Mouse (Mus musculus): ENCODE measurements around the gene Spsb3.

Spsb3 gene

DNA sequence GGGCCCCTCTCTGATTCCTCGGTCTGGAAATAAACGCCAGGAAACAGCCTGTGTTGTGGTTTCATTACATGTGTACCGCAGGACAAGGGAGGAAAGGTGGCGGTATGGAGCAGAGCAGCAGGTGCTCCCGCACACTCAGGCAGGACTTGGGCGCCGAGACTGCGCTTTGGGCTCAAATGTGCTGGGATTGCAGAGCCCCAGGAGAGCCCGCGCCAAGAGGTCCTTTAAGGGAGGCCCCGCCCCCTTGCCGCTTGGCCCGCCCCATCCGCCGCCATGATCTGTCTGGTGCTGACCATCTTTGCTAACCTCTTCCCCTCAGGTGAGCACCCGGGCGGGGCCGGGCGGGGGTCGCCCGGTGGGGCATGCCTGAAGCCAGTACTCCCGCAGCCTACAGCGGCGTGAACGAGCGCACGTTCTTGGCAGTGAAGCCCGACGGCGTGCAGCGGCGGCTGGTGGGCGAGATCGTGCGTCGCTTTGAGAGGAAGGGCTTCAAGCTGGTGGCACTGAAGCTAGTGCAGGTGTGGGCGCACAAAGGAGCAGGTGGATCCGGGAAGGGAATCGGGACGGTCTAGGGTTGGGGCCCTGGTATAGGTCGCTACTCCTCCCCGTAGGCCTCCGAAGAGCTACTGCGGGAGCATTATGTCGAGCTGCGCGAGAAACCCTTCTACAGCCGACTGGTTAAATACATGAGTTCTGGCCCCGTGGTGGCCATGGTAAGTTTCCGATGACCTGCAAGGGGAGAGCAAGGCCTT lies 10.0 kb downstream of the Spsb3 start, which contains the start of gene Nme3:
Nme3 (plus strand) TSS at position 260 of the 752 bp plus-strand sequence.
- DNase-seq (ENCODE audit: low spot score in 2 of 2): peak; percentile 65 to 71

DNA sequence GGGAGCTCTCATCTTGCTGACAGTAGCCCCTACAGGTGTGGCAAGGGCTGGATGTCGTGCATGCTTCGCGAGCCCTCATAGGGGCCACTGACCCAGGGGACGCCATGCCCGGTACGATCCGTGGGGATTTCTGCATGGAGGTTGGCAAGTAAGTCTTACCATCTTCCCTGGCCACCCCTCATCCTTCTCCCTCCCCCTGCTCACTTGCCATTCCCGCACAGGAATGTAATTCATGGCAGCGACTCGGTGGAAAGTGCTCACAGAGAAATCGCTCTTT lies 10.5 kb downstream of the Spsb3 start:
- no peak for DNase-seq (ENCODE audit: low spot score in 2 of 2)

GRCm38 (mm10) chr17:24897600-24897999 lies 11.2 kb downstream of the Spsb3 start:
- no peak for DNase-seq (ENCODE audit: low spot score in 2 of 2)

- no peak for DNase-seq (ENCODE audit: low spot score in 2 of 2)
These were observed 11.8 kb downstream of the Spsb3 start for GRCm38 (mm10) chr17:24898041-24898854.

DNA sequence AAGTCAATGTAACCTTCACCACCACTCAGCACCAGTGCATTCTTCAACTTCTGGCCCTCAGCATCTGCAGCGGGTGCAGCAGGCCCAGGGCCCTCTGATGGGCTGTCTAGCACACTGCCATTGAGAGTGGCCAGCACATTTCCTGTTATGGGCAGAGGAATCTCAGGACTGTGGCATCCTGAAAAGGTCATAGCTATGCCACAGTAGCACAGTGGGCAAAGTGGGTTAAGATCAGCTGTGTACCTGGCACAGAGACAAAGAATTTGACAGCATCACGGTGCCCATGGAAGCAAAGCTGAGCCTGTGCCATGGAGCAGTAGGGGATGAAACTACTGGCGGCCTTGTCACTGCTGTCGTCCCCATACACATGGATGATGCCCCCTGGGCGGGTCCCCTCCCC lies 12.7 kb downstream of the Spsb3 start:
- DNase-seq (ENCODE audit: low spot score in 2 of 2): peak; percentile 70 to 71

DNA sequence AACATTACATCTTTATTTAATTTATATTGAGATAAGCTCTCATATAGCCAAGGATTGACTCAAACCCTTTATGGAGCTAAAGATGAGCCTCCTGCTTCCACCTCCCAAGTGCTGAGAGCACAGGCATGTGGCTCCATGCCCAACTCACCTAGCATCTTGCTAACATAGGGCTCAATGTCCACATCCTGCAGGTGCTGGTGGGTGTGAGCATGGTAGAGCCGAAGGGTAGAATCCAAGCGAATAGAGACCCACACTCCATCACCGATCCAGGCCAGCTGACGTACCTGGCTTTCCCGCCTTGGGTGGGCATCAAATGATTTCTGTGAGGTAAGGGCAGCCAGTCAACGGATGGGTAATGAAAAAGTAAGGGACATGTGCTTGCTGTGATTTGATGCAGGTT lies 13.6 kb downstream of the Spsb3 start:
- DNase-seq (ENCODE audit: low spot score in 2 of 2): no peak

GRCm38 (mm10) chr17:24902124-24902523 lies 15.7 kb downstream of the Spsb3 start:
- DNase-seq (ENCODE audit: low spot score in 2 of 2): no peak

DNA sequence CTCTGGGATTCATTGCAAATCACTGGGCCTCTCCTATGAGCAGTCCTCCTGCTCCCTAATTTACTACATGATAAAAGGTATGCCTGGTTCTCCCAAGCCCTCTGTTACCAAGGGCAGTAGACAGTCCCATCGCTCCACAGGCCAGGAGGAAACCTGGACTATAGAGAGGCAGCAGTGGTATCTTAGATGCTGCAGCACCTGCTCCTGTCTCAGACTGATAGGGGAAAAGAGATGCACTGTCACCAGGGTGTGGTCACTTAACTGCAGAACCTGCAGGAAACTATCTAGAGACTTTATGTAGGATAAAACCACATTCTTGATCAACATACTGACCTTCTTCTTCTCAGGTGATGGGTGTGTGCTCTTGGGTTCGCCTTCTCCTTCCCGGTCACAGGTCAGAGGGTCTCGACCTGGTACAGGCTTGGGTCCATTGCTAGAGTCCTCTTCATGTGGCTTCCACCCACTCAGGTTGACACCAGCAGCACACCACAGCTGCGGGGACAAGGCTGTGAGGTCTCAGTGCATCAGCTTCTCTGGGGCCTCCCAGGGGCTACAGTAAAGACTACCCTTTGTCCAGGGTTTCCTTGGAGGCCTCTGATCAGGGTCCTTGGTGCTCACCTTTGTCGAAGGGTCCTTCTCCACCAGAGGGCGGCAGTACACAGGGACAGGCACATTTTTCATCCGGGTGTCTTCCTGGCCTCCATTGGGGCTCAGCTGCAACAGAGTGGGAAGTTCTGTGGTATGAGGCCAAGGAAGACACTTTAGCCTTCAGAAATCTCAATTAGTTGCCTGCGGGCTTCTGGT lies 16.4 kb downstream of the Spsb3 start:
- DNase-seq (ENCODE audit: low spot score in 2 of 2): no peak

DNA sequence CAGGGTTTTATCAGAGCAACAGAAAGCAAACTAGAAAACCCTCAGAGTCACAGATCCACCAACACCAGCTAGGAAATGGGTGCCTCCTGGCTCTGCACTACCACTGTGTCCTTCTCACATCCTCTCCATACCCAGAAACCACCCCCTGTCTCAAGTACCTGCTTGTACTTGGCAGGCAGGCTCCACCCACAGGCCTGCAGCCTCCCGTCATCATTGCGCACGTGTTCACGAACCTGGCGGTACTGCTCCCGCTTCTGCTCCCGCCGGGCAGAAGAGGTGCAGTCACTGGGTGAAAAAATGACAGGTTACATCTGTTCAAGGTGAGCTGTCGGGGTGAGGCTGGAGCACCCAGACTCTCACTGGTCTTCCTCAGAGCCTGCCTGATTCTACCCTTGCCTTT lies 17.3 kb downstream of the Spsb3 start:
- DNase-seq (ENCODE audit: low spot score in 2 of 2): no peak

GRCm38 (mm10) chr17:24907591-24907990 lies 21.1 kb downstream of the Spsb3 start:
- DNase-seq (ENCODE audit: low spot score in 2 of 2): no peak

DNA sequence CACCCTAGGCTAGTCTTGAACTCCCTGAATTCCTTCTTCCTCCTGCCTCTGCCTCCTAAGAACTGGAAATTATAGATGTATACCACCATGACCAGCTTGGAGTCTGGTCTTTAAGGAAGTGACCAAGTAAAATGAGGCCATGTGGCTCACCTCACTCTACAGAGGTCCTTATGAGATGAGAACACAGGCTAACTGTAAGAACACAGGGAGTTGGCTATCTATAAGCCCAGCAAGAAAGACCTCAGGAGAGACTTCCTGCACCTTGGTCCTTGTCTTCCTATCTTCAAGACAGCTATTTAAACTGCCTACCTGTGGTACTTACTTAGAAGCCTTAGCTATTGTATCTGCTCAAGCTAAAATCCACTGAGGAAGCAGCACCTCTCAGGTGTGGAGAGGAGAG lies 27.5 kb downstream of the Spsb3 start:
- no peak for DNase-seq (ENCODE audit: low spot score in 2 of 2)

- no peak for DNase-seq (ENCODE audit: low spot score in 2 of 2)
These were observed 36.8 kb downstream of the Spsb3 start for GRCm38 (mm10) chr17:24923246-24923645.

DNA sequence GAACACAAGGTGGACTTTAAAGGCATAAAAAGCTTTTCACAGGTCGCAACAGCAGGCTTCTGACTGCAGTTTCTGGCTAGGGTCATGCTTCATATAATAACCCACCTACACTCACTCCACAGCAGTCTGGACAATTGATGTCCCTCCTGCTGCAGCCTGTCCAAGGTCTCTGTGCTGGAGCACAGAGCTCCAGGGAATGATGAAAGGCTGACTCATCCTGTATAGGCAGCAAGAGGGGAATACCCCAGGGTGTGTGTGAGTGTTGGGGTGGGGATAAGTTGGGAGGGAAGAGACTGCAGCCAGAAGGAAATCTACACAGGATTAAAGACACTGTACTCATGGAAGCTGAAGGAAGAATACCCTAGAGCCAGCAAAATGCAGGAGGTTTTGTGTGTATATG lies 43.1 kb downstream of the Spsb3 start:
- no peak for DNase-seq (ENCODE audit: low spot score in 2 of 2)

DNA sequence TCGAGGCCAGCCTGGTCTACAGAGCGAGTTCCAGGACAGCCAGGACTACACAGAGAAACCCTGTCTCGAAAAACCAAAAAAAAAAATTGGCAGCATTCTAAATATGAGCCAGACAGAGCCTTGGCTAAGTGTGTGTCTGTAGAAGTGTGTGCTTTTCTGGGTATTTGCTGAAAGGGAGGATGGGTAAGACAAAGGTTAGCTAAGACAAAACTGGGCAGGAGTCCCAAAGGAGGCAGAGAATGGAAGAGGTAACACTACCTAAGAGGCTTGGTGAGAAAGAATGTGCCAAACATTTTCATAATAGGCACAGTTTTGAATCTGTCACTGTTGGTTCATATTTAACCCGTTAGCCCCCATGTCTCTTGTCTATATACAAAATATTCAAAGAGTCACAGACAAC lies 46.0 kb downstream of the Spsb3 start:
- no peak for DNase-seq (ENCODE audit: low spot score in 2 of 2)

GRCm38 (mm10) chr17:24933163-24933562 lies 46.7 kb downstream of the Spsb3 start:
- DNase-seq (ENCODE audit: low spot score in 2 of 2): no peak

DNA sequence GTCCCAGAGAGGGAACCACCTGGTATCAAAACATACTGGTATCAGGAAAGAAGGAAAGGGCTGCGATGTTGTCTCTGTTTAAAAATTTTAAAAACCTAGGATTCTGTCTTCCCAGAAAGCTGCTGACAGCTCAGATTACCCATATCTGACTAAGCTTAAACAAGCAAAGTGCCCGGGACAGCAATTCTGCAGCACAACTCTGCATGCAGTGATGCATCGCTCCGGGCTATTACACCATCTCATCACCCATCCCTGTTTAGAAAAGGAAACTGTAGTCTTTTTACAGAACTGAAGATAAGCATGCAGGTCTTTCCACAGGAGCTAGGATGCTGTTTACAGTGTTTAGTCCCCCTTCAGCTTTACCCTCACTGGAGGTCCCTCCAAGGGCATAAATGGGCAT lies 48.5 kb downstream of the Spsb3 start:
- no peak for DNase-seq (ENCODE audit: low spot score in 2 of 2)

GRCm38 (mm10) chr17:24935666-24936065 lies 49.2 kb downstream of the Spsb3 start:
- no peak for DNase-seq (ENCODE audit: low spot score in 2 of 2)

DNA sequence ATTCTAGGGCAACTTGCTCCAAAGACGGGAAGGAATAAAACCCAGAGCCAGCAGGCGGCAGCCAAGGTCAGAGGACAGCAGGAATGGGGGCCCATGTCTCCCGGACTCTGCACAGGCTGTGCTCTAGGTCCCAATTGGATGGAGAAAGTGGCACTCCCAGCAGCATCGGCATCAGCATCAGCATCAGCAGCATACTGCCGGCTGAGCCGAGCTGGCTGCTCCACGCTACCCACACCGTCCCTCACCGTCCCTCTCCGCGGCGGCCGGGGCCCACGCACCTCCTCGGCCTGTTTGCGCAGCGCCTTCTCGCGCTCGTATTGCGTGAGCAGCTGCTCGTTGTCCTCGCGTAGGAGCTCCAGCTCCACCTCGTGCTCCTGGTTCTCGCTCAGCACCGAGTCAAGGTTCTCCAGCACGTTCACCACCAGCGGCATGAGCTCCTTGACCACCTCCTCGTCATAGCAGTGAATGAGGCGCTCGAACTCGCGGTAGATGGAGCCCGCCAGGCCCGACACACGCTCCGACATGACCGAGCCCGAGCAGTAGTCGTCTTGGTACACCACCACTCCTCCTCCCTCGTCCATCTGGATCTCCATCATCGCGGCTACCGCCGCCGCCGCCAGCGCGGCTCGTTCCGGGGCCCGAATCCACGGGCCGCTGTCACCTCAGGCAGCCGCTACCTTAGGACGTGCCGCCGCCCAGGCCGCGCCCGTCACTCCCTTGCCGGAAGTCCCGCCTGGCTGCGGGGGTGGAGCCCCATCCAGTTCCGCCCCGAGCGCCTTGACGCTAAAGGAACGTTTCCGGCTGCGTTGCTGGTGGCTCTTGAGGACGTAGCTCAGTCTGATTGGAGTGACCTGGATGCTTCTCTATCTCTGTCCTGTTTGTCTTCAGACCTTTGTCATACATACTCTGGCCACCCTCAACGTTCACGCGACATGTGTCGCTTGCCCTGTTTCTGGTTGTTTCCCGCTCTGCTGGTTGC lies 50.1 kb downstream of the Spsb3 start, which contains the start of gene Mapk8ip3:
Mapk8ip3 (minus strand) TSS at position 719 of the 979 bp plus-strand sequence.
- DNase-seq (ENCODE audit: low spot score in 2 of 2): peak; percentile 92 to 95

GRCm38 (mm10) chr17:24937266-24937665 lies 50.8 kb downstream of the Spsb3 start:
- no peak for DNase-seq (ENCODE audit: low spot score in 2 of 2)

All from heart, adult 9 months (tissue).